Mouse (Mus musculus) heart, adult 9 months (tissue): ENCODE measurements around the gene Liph.
"Not testable (repeated sequence)": the region's sequence is repeated elsewhere in the genome, so short reads cannot be mapped to it uniquely, and the experiment has no call there.

Experiments
- DNase-seq, 2 experiments: peaks; one replicate each; pipeline ENCODE4 v3.0.0; 2022; ENCODE audit warnings: low spot score in 2 of 2

Gene Liph

GRCm38 (mm10) chr16:21995304-21995703 is at the start of gene Liph:
Gene Liph, minus strand, starts transcription at chr16:21995663.
- DNase-seq, result no peak

- DNase-seq, result no peak
These were observed 48.4 kb upstream of the Liph start for GRCm38 (mm10) chr16:22043830-22044229.

GRCm38 (mm10) chr16:22039978-22040377 is 44.5 kb upstream of the Liph start:
- DNase-seq, result no peak

- no peak for DNase-seq
These were observed 43.1 kb upstream of the Liph start for GRCm38 (mm10) chr16:22038554-22038953.

- DNase-seq, result no peak
These were observed 32.0 kb upstream of the Liph start for GRCm38 (mm10) chr16:22027474-22027873.

GRCm38 (mm10) chr16:22022122-22022521 is 26.7 kb upstream of the Liph start:
- DNase-seq, result no peak

GRCm38 (mm10) chr16:22015569-22015968 is 20.1 kb upstream of the Liph start:
- no peak for DNase-seq

GRCm38 (mm10) chr16:22009596-22009995 is 14.1 kb upstream of the Liph start:
- DNase-seq, result no peak

GRCm38 (mm10) chr16:22009099-22009584 is 13.7 kb upstream of the Liph start, which contains the start of gene Senp2:
Gene Senp2, plus strand, starts transcription at chr16:22009484.
- DNase-seq, result peak; percentile 100

GRCm38 (mm10) chr16:22001606-22002005 is 6.1 kb upstream of the Liph start:
- DNase-seq, result no peak

- no peak for DNase-seq
These were observed 5.7 kb upstream of the Liph start for GRCm38 (mm10) chr16:22001172-22001571.

GRCm38 (mm10) chr16:21999941-22000690 is 4.7 kb upstream of the Liph start:
- DNase-seq, result no peak

- DNase-seq, result no peak
These were observed 2.6 kb upstream of the Liph start for GRCm38 (mm10) chr16:21998061-21998460.

GRCm38 (mm10) chr16:21996881-21997641 is 1.6 kb upstream of the Liph start:
- DNase-seq, result no peak

- DNase-seq, result no peak
These were observed 939 bp upstream of the Liph start for GRCm38 (mm10) chr16:21996402-21996801.

- no peak for DNase-seq
These were observed 3.7 kb downstream of the Liph start for GRCm38 (mm10) chr16:21991774-21992173.

- not testable (repeated sequence) for DNase-seq
These were observed 4.6 kb downstream of the Liph start for GRCm38 (mm10) chr16:21990893-21991292.

GRCm38 (mm10) chr16:21987956-21988355 is 7.5 kb downstream of the Liph start:
- no peak for DNase-seq

- DNase-seq, result no peak
These were observed 9.3 kb downstream of the Liph start for GRCm38 (mm10) chr16:21986191-21986590.

GRCm38 (mm10) chr16:21984091-21984490 is 11.4 kb downstream of the Liph start:
- DNase-seq, result no peak

- DNase-seq, result no peak
These were observed 11.9 kb downstream of the Liph start for GRCm38 (mm10) chr16:21983581-21983980.

- DNase-seq, result no peak
These were observed 12.3 kb downstream of the Liph start for GRCm38 (mm10) chr16:21983146-21983545.

GRCm38 (mm10) chr16:21977347-21977746 is 18.1 kb downstream of the Liph start:
- no peak for DNase-seq
